In the genomic region with DNA sequence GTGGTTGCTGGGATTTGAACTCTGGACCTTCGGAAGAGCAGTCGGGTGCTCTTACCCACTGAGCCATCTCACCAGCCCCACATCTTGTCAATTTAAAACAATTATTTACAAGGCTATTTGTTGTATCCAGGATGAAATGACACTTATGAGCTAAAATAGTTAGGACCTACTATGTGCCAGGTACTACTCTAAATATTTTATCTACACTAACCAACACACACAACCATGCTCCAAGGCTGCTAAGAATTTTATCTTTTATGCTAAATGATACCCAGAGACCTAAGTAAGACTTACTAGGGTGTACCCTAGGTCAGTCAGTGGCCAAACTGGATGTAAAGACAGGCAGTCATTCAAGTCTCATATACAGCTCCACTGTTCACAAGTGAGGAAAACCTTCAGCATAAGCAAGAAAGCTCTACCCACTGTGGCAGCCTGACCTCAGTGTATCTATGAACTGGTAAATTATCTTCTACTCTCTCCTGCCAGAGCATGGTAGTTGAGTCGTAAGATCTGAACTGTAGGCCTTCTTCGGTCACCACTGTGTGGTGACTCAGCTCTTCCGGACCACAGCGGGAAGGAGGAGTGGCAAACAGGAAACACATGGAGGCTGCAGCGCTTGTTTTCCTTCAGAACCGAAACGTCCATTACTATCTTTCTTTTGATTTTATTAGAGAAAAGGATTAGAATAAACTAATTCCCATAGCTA, we compare ENCODE assay signal across 2 mouse cellular contexts.
TF ChIP-seq lines count a peak whose summit lies in the region.

No protein-coding gene starts in this region.

TF ChIP-seq in MEL, 35 proteins besides CTCF, POLR2A, EP300 and RAD21 (continued from another document):
- no peak for TF ChIP-seq UBTF (IDR thresholded peaks at IDR 0.05; ENCODE audit: borderline replicate concordance, insufficient read depth, low read depth, low read length)
- TF ChIP-seq HCFC1 (IDR thresholded peaks at IDR 0.05; ENCODE audit: low read depth, low read length) = peak; percentile 36; the same call in 1 of the 2 replicates
- TF ChIP-seq GATA1 (IDR thresholded peaks at IDR 0.05; ENCODE audit: low read depth, low read length) = 0 out of 2 replicates have a peak, but pooled peaks have one; percentile 14
- no peak for TF ChIP-seq NRF1 (IDR thresholded peaks at IDR 0.05; ENCODE audit: insufficient read depth, low read depth, low read length, poor library complexity, severe bottlenecking)
- peak; percentile 87 for TF ChIP-seq MYC (IDR thresholded peaks at IDR 0.05; ENCODE audit: low read depth, low read length)
- no peak for TF ChIP-seq USF1 (IDR thresholded peaks at IDR 0.05; ENCODE audit: low read depth, low read length)
- peak; percentile 89 for TF ChIP-seq ZKSCAN1 (IDR thresholded peaks at IDR 0.05; ENCODE audit: low read depth, low read length)
- peak; percentile 85 for TF ChIP-seq ETS1 (IDR thresholded peaks at IDR 0.05; ENCODE audit: low read depth, low read length)
- peak; percentile 62; the same call in 1 of the 2 replicates for TF ChIP-seq JUND (IDR thresholded peaks at IDR 0.05; ENCODE audit: low read depth, low read length)
- peak; percentile 41; the same call in 1 of the 2 replicates for TF ChIP-seq ELF1 (IDR thresholded peaks at IDR 0.05; ENCODE audit: low read depth, low read length)
- no peak for TF ChIP-seq NELFE (IDR thresholded peaks at IDR 0.05; ENCODE audit: low read depth, low read length)
- TF ChIP-seq BHLHE40 (IDR thresholded peaks at IDR 0.05; ENCODE audit: borderline replicate concordance, low read depth, low read length) = no peak
- no peak for TF ChIP-seq ZC3H11A (IDR thresholded peaks at IDR 0.05; ENCODE audit: low read depth, low read length)
- TF ChIP-seq ZNF384 (IDR thresholded peaks at IDR 0.05; ENCODE audit: low read depth, low read length) = no peak
- no peak for TF ChIP-seq CHD1 (IDR thresholded peaks at IDR 0.05; ENCODE audit: low read depth, low read length)
- TF ChIP-seq POLR2AphosphoS2 (IDR thresholded peaks at IDR 0.05; ENCODE audit: low read length) = no peak
- 0 out of 2 replicates have a peak, but pooled peaks have one; percentile 16 for TF ChIP-seq TAL1 (IDR thresholded peaks at IDR 0.05; ENCODE audit: low read length)
- peak; percentile 96 for TF ChIP-seq MXI1 (IDR thresholded peaks at IDR 0.05; ENCODE audit: low read depth, low read length)
- peak; percentile 89 for TF ChIP-seq MAX (IDR thresholded peaks at IDR 0.05; ENCODE audit: low read length)
- no peak for TF ChIP-seq GABPA (IDR thresholded peaks at IDR 0.05; ENCODE audit: low read depth, low read length)
- no peak for TF ChIP-seq RCOR1 (IDR thresholded peaks at IDR 0.05; ENCODE audit: low read depth, low read length)
- TF ChIP-seq MAFK (IDR thresholded peaks at IDR 0.05; ENCODE audit: borderline replicate concordance, low read depth, low read length) = peak; percentile 60; the same call in 1 of the 2 replicates
- TF ChIP-seq SMC3 (IDR thresholded peaks at IDR 0.05; ENCODE audit: low read depth, low read length) = no peak
- no peak for TF ChIP-seq KAT2A (conservative IDR thresholded peaks at IDR 0.05; ENCODE audit: low read depth, low read length)
- TF ChIP-seq MEF2A (IDR thresholded peaks at IDR 0.05; ENCODE audit: extremely low read depth, insufficient replicate concordance, low read depth, low read length, poor library complexity, severe bottlenecking) = no peak
- TF ChIP-seq SIN3A (IDR thresholded peaks at IDR 0.05; ENCODE audit: low read length) = peak; percentile 93

TF ChIP-seq in myocyte, 11 proteins besides CTCF, POLR2A, EP300 and RAD21 (continued from another document):
- no peak for TF ChIP-seq POLR2AphosphoS2 (IDR thresholded peaks at IDR 0.05; ENCODE audit: insufficient read length, low read depth)
- TF ChIP-seq E2F4 (IDR thresholded peaks at IDR 0.05; ENCODE audit: insufficient read depth) = no peak
- no peak for TF ChIP-seq MYOG (IDR thresholded peaks at IDR 0.05; ENCODE audit: control insufficient read depth in 1 of 3, insufficient read depth in 1 of 3, insufficient read length in 2 of 3, low read depth in 2 of 3)
- no peak for TF ChIP-seq REST (IDR thresholded peaks at IDR 0.05; ENCODE audit: insufficient read depth, insufficient read length)
- no peak for TF ChIP-seq USF1 (IDR thresholded peaks at IDR 0.05; ENCODE audit: low read depth)
- TF ChIP-seq CEBPB (IDR thresholded peaks at IDR 0.05; ENCODE audit: insufficient read depth, poor library complexity, severe bottlenecking) = no peak
- no peak for TF ChIP-seq MYOD1 (IDR thresholded peaks at IDR 0.05; ENCODE audit: control insufficient read depth in 1 of 3, insufficient read length in 2 of 3, low read depth in 2 of 3)
- TF ChIP-seq TCF12 (IDR thresholded peaks at IDR 0.05; ENCODE audit: insufficient read depth, poor library complexity, severe bottlenecking) = no peak
